1 mouse cellular context compared by ENCODE assay signal in the genomic region with DNA sequence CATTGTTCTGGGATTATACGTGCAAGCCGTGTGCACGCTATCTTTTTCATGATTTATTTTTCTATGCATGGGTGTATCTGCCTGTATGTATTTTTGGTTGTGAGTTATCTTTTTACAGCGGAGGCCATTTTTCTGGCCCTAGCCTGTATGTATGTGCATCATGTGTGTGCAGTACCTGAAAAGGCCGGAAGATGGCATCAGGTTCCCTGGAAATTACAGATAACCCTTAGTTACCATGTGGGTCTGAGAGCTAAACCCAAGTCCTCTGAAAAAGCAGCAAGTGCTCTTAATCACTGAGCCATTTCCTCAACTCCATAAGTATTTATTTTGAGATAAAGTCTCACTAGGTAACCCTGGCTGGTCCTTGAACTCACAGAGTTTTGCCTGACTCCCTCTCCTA.
A peak's percentile ranks its signal among the peaks of the same experiment; 100 is the strongest.
TF ChIP-seq lines count a peak whose summit lies in the region.

No protein-coding gene starts in this region.

TF ChIP-seq in ES-E14, 5 proteins besides CTCF, POLR2A, EP300 and RAD21:
- no peak for TF ChIP-seq ZNF384 (IDR thresholded peaks at IDR 0.05; ENCODE audit: low read depth, low read length)
- TF ChIP-seq ZC3H11A (IDR thresholded peaks at IDR 0.05; ENCODE audit: borderline replicate concordance, low read depth, low read length), result peak; percentile 20; the same call in 1 of the 2 replicates
